Mouse (Mus musculus): ENCODE data around the gene Rab37. TPM values are rescaled to one million over a fixed set of nuclear protein-coding genes. Genes with fewer than 3 reads are reported as not detected.

Rab37 gene
- polyA plus RNA-seq, 1 experiment from 2014 or later, result 0.61 TPM

GRCm38 (mm10) chr11:115188539-115189231 is 97.5 kb downstream of the Rab37 start:
- 89% methylated on average over 13 of the region's 13 CpGs for WGBS
- Histone ChIP-seq H3K27ac (ENCODE audit: low read depth, low read length) (no peak overlapping the region), H3K36me3 (ENCODE audit: control insufficient read depth, insufficient read depth, low read length) (no peaks in the 10 kb centered on the region), H3K9me3 (ENCODE audit: control insufficient read depth, low read length) (no peaks in the 10 kb centered on the region), H3K4me1 (ENCODE audit: control insufficient read depth, insufficient read depth, low read length) (peaks cover 10% of the 10 kb centered on the region; the same call in 1 of the 2 replicates), H3K4me3 (ENCODE audit: low read depth, low read length) (no peak overlapping the region), H3K4me2 (no peak overlapping the region), H3K9ac (ENCODE audit: low read length) (no peak overlapping the region), H3K27me3 (ENCODE audit: control insufficient read depth, insufficient read depth, low read length) (no peaks in the 10 kb centered on the region)
- DNase-seq (ENCODE audit: low spot score, missing footprints), result no peak
- ATAC-seq (ENCODE audit: low FRiP score), result no peak

- H3K4me2 ChIP-seq, result no peak overlapping the region
- 94% methylated on average over 6 of the region's 6 CpGs for WGBS
- no peak overlapping the region for H3K4me3 ChIP-seq (ENCODE audit: low read depth, low read length)
- H3K4me1 ChIP-seq (ENCODE audit: control insufficient read depth, insufficient read depth, low read length), result peaks cover 10% of the 10 kb centered on the region; the same call in 1 of the 2 replicates
- DNase-seq (ENCODE audit: low spot score, missing footprints), result no peak
- ATAC-seq (ENCODE audit: low FRiP score), result no peak
- H3K9ac ChIP-seq (ENCODE audit: low read length), result no peak overlapping the region
- H3K36me3 ChIP-seq (ENCODE audit: control insufficient read depth, insufficient read depth, low read length), result no peaks in the 10 kb centered on the region
- no peak overlapping the region for H3K27ac ChIP-seq (ENCODE audit: low read depth, low read length)
- H3K9me3 ChIP-seq (ENCODE audit: control insufficient read depth, low read length), result no peaks in the 10 kb centered on the region
- no peaks in the 10 kb centered on the region for H3K27me3 ChIP-seq (ENCODE audit: control insufficient read depth, insufficient read depth, low read length)
Observed at GRCm38 (mm10) chr11:115189304-115189703, 98.1 kb downstream of the Rab37 start.

GRCm38 (mm10) chr11:115192180-115192579 is 100.9 kb downstream of the Rab37 start:
- Histone ChIP-seq H3K27me3 (ENCODE audit: control insufficient read depth, insufficient read depth, low read length) (no peaks in the 10 kb centered on the region), H3K9me3 (ENCODE audit: control insufficient read depth, low read length) (no peaks in the 10 kb centered on the region), H3K4me3 (ENCODE audit: low read depth, low read length) (no peak overlapping the region), H3K27ac (ENCODE audit: low read depth, low read length) (no peak overlapping the region), H3K9ac (ENCODE audit: low read length) (no peak overlapping the region), H3K4me2 (no peak overlapping the region), H3K36me3 (ENCODE audit: control insufficient read depth, insufficient read depth, low read length) (no peaks in the 10 kb centered on the region), H3K4me1 (ENCODE audit: control insufficient read depth, insufficient read depth, low read length) (peaks cover 6% of the 10 kb centered on the region; the same call in 1 of the 2 replicates)
- no peak for ATAC-seq (ENCODE audit: low FRiP score)
- 75% methylated on average over 9 of the region's 9 CpGs for WGBS
- DNase-seq (ENCODE audit: low spot score, missing footprints), result no peak

- no peaks in the 10 kb centered on the region for H3K4me1 ChIP-seq (ENCODE audit: control insufficient read depth, insufficient read depth, low read length)
- no peaks in the 10 kb centered on the region for H3K36me3 ChIP-seq (ENCODE audit: control insufficient read depth, insufficient read depth, low read length)
- WGBS, result 85% methylated on average over 6 of the region's 6 CpGs
- ATAC-seq (ENCODE audit: low FRiP score) (no peak), DNase-seq (ENCODE audit: low spot score, missing footprints) (no peak)
- no peaks in the 10 kb centered on the region for H3K27me3 ChIP-seq (ENCODE audit: control insufficient read depth, insufficient read depth, low read length)
- no peaks in the 10 kb centered on the region for H3K9me3 ChIP-seq (ENCODE audit: control insufficient read depth, low read length)
- no peak overlapping the region for H3K27ac ChIP-seq (ENCODE audit: low read depth, low read length)
- no peak overlapping the region for H3K9ac ChIP-seq (ENCODE audit: low read length)
- no peak overlapping the region for H3K4me2 ChIP-seq
- no peak overlapping the region for H3K4me3 ChIP-seq (ENCODE audit: low read depth, low read length)
Observed at GRCm38 (mm10) chr11:115194693-115195092, 103.5 kb downstream of the Rab37 start.

- Histone ChIP-seq H3K27me3 (ENCODE audit: control insufficient read depth, insufficient read depth, low read length) (no peaks in the 10 kb centered on the region), H3K27ac (ENCODE audit: low read depth, low read length) (no peak overlapping the region), H3K4me1 (ENCODE audit: control insufficient read depth, insufficient read depth, low read length) (no peaks in the 10 kb centered on the region), H3K4me2 (no peak overlapping the region), H3K9ac (ENCODE audit: low read length) (no peak overlapping the region), H3K9me3 (ENCODE audit: control insufficient read depth, low read length) (no peaks in the 10 kb centered on the region), H3K36me3 (ENCODE audit: control insufficient read depth, insufficient read depth, low read length) (no peaks in the 10 kb centered on the region), H3K4me3 (ENCODE audit: low read depth, low read length) (no peak overlapping the region)
- WGBS, result 93% methylated on average over 5 of the region's 5 CpGs
- ATAC-seq (ENCODE audit: low FRiP score) (no peak), DNase-seq (ENCODE audit: low spot score, missing footprints) (no peak)
Observed at GRCm38 (mm10) chr11:115195933-115196332, 104.7 kb downstream of the Rab37 start.

GRCm38 (mm10) chr11:115197558-115197957 is 106.3 kb downstream of the Rab37 start:
- Histone ChIP-seq H3K27ac (ENCODE audit: low read depth, low read length) (no peak overlapping the region), H3K9ac (ENCODE audit: low read length) (no peak overlapping the region), H3K36me3 (ENCODE audit: control insufficient read depth, insufficient read depth, low read length) (no peaks in the 10 kb centered on the region), H3K4me2 (no peak overlapping the region), H3K4me3 (ENCODE audit: low read depth, low read length) (no peak overlapping the region), H3K27me3 (ENCODE audit: control insufficient read depth, insufficient read depth, low read length) (no peaks in the 10 kb centered on the region), H3K4me1 (ENCODE audit: control insufficient read depth, insufficient read depth, low read length) (no peaks in the 10 kb centered on the region), H3K9me3 (ENCODE audit: control insufficient read depth, low read length) (no peaks in the 10 kb centered on the region)
- ATAC-seq (ENCODE audit: low FRiP score), result no peak
- 80% methylated on average over 8 of the region's 8 CpGs for WGBS
- DNase-seq (ENCODE audit: low spot score, missing footprints), result no peak

- no peak for DNase-seq (ENCODE audit: low spot score, missing footprints)
- Histone ChIP-seq H3K9ac (ENCODE audit: low read length) (no peak overlapping the region), H3K4me3 (ENCODE audit: low read depth, low read length) (no peak overlapping the region), H3K27me3 (ENCODE audit: control insufficient read depth, insufficient read depth, low read length) (no peaks in the 10 kb centered on the region), H3K36me3 (ENCODE audit: control insufficient read depth, insufficient read depth, low read length) (no peaks in the 10 kb centered on the region), H3K27ac (ENCODE audit: low read depth, low read length) (no peak overlapping the region), H3K9me3 (ENCODE audit: control insufficient read depth, low read length) (no peaks in the 10 kb centered on the region), H3K4me2 (no peak overlapping the region), H3K4me1 (ENCODE audit: control insufficient read depth, insufficient read depth, low read length) (no peaks in the 10 kb centered on the region)
- no peak for ATAC-seq (ENCODE audit: low FRiP score)
- WGBS, result 81% methylated on average over 12 of the region's 12 CpGs
Observed at GRCm38 (mm10) chr11:115198932-115199384, 107.7 kb downstream of the Rab37 start.

GRCm38 (mm10) chr11:115200520-115200919 is 109.3 kb downstream of the Rab37 start:
- ATAC-seq (ENCODE audit: low FRiP score) (no peak), DNase-seq (ENCODE audit: low spot score, missing footprints) (no peak)
- Histone ChIP-seq H3K27ac (ENCODE audit: low read depth, low read length) (no peak overlapping the region), H3K4me2 (no peak overlapping the region), H3K4me3 (ENCODE audit: low read depth, low read length) (no peak overlapping the region), H3K27me3 (ENCODE audit: control insufficient read depth, insufficient read depth, low read length) (no peaks in the 10 kb centered on the region), H3K36me3 (ENCODE audit: control insufficient read depth, insufficient read depth, low read length) (no peaks in the 10 kb centered on the region), H3K9me3 (ENCODE audit: control insufficient read depth, low read length) (no peaks in the 10 kb centered on the region), H3K9ac (ENCODE audit: low read length) (no peak overlapping the region), H3K4me1 (ENCODE audit: control insufficient read depth, insufficient read depth, low read length) (no peaks in the 10 kb centered on the region)
- WGBS, result 95% methylated on average over 4 of the region's 4 CpGs

- Histone ChIP-seq H3K4me3 (ENCODE audit: low read depth, low read length) (no peak overlapping the region), H3K27me3 (ENCODE audit: control insufficient read depth, insufficient read depth, low read length) (no peaks in the 10 kb centered on the region), H3K27ac (ENCODE audit: low read depth, low read length) (no peak overlapping the region), H3K9me3 (ENCODE audit: control insufficient read depth, low read length) (no peaks in the 10 kb centered on the region), H3K36me3 (ENCODE audit: control insufficient read depth, insufficient read depth, low read length) (no peaks in the 10 kb centered on the region), H3K4me1 (ENCODE audit: control insufficient read depth, insufficient read depth, low read length) (no peaks in the 10 kb centered on the region), H3K4me2 (no peak overlapping the region), H3K9ac (ENCODE audit: low read length) (no peak overlapping the region)
- peak; percentile 77 for ATAC-seq (ENCODE audit: low FRiP score)
- DNase-seq (ENCODE audit: low spot score, missing footprints), result peak; percentile 98
- 15% methylated on average over 12 of the region's 12 CpGs for WGBS
Observed at GRCm38 (mm10) chr11:115202316-115202715, 111.1 kb downstream of the Rab37 start.

Measured in midbrain, embryonic 11.5 days (tissue).